Mouse (Mus musculus): ENCODE data around the gene Sel1l. TPM values are rescaled to one million over a fixed set of nuclear protein-coding genes. Genes with fewer than 3 reads are reported as not detected.
"Not testable (repeated sequence)": the region's sequence is repeated elsewhere in the genome, so short reads cannot be mapped to it uniquely, and the experiment has no call there.

Gene Sel1l
- polyA plus RNA-seq, 1 experiment from 2014 or later: 94.4 TPM

DNA sequence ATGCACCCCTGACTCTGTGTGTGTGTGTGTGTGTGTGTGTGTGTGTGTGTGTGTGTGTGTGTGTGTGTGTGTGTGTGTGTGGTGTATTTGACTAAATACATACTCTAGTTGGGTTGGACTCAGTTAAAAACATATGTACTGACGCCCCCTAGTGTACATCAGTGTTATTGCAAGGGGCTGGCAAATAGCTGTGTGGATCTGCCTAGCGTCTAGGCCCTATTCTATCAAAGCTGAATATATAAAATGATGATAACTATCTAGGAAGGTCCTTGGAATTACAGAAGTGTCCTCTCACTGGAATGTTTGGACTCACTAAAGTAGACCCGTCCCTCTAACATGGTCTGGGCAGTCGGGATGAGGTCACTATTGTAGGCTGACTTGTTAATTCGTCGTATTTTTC is 59.2 kb downstream of the Sel1l start:
- no peak for ATAC-seq (ENCODE audit: low FRiP score, low TSS enrichment)

DNA sequence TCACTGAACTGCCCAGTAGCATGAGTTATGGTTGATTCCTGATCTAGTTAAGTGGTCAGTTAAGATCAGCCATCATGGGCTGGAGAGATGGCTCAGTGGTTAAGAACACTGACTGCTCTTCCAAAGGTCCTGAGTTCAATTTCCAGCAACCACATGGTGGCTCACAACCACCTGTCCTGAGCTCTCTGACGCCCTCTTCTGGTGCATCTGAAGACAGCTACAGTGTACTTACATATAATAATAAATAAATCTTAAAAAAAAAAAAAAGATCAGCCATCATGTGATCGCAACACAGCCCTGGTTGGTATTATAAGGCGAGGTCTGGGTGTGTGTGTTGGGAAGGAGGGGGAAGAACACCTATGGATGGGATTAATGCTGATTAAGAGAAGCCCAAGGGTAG is 60.5 kb downstream of the Sel1l start:
- H3K27ac ChIP-seq (ENCODE audit: low read length); H3K4me2 ChIP-seq (replicated peaks; ENCODE audit: low read depth, low read length); H3K27me3 ChIP-seq (ENCODE audit: insufficient read depth, low read length); H3K4me3 ChIP-seq (ENCODE audit: low read length); H3K9ac ChIP-seq (replicated peaks; ENCODE audit: low read length); ATAC-seq (ENCODE audit: low FRiP score, low TSS enrichment); H3K9me3 ChIP-seq (ENCODE audit: low read length); H3K36me3 ChIP-seq (ENCODE audit: insufficient read depth, low read length); H3K4me1 ChIP-seq (ENCODE audit: insufficient read depth, low read length): not testable (repeated sequence)
- 70% methylated on average over 3 of the region's 3 CpGs for WGBS

More for the DNA sequence above, 59.2 kb downstream of the Sel1l start:
- Histone ChIP-seq H3K9me3 (ENCODE audit: low read length) (no peaks in the 10 kb centered on the region), H3K9ac (replicated peaks; ENCODE audit: low read length) (no peak overlapping the region), H3K27ac (ENCODE audit: low read length) (no peak overlapping the region), H3K4me2 (replicated peaks; ENCODE audit: low read depth, low read length) (no peak overlapping the region), H3K4me3 (ENCODE audit: low read length) (no peak overlapping the region), H3K27me3 (ENCODE audit: insufficient read depth, low read length) (0 out of 2 replicates have a peak, but pooled peaks cover 2% of the 10 kb centered on the region), H3K36me3 (ENCODE audit: insufficient read depth, low read length) (no peaks in the 10 kb centered on the region), H3K4me1 (ENCODE audit: insufficient read depth, low read length) (0 out of 2 replicates have a peak, but pooled peaks cover 3% of the 10 kb centered on the region)
- 60% methylated on average over 6 of the region's 6 CpGs for WGBS

DNA sequence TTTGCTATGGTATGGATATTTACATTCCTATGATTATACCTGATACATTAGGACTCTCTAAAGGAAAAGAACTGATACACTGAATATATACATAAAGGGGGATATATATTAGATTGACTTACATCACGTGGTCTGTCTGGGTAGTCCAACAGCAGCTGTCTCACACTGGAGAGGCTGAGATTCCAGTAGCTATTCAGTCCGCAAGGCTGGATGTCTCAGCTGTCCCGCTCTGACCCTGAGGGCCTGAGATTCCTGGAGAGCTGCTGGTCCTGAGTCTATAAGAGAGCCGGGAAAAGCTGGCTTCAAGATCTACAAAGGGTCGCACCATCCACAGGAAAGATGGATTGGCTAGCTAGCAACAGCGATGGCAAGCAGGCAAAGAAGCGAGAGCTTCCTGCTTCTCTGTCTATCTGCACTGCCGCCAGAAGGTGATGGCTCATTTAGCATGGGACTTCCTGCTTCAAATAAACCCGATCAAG is 61.0 kb downstream of the Sel1l start, which contains the start of gene Ston2:
Gene Ston2 (minus strand): TSS at position 429 of the 479 bp plus-strand sequence.
- 62% methylated on average over 9 of the region's 9 CpGs for WGBS
- Histone ChIP-seq H3K9me3 (ENCODE audit: low read length) (no peaks in the 10 kb centered on the region), H3K27me3 (ENCODE audit: insufficient read depth, low read length) (0 out of 2 replicates have a peak, but pooled peaks cover 2% of the 10 kb centered on the region), H3K4me2 (replicated peaks; ENCODE audit: low read depth, low read length) (no peak within 1 kb of the TSS), H3K4me1 (ENCODE audit: insufficient read depth, low read length) (0 out of 2 replicates have a peak, but pooled peaks cover 3% of the 10 kb centered on the region), H3K27ac (ENCODE audit: low read length) (no peak within 1 kb of the TSS), H3K4me3 (ENCODE audit: low read length) (no peak within 1 kb of the TSS), H3K36me3 (ENCODE audit: insufficient read depth, low read length) (no peaks in the 10 kb centered on the region), H3K9ac (replicated peaks; ENCODE audit: low read length) (no peak within 1 kb of the TSS)
- peak; percentile 26; the same call in 1 of the 2 replicates for ATAC-seq (ENCODE audit: low FRiP score, low TSS enrichment)

DNA sequence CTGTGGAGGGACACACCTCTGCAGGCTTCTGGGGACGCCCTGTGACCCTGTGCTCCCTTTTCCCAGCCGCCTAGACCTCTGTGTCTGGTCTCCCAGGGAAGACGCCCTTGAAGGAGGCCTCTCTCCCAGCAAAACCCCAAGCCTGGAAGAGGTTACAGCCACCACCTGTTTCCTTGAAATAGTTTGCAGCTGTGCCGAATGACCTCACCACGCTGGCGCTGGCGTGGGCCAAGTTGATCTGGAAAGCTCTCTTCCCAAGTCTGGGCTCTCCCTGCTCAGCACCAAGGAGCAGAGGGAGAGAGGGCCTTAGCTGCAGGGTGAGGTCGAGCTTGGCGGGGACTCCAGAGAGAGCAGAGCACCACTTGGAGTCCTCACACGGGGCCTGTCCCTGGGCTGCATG is 62.6 kb downstream of the Sel1l start:
- Histone ChIP-seq H3K4me1 (ENCODE audit: insufficient read depth, low read length) (no peaks in the 10 kb centered on the region), H3K4me2 (replicated peaks; ENCODE audit: low read depth, low read length) (no peak overlapping the region), H3K27ac (ENCODE audit: low read length) (no peak overlapping the region), H3K27me3 (ENCODE audit: insufficient read depth, low read length) (0 out of 2 replicates have a peak, but pooled peaks cover 2% of the 10 kb centered on the region), H3K36me3 (ENCODE audit: insufficient read depth, low read length) (no peaks in the 10 kb centered on the region), H3K9me3 (ENCODE audit: low read length) (no peaks in the 10 kb centered on the region), H3K9ac (replicated peaks; ENCODE audit: low read length) (no peak overlapping the region), H3K4me3 (ENCODE audit: low read length) (no peak overlapping the region)
- WGBS: 51% methylated on average over 10 of the region's 10 CpGs
- peak; percentile 71 for ATAC-seq (ENCODE audit: low FRiP score, low TSS enrichment)

DNA sequence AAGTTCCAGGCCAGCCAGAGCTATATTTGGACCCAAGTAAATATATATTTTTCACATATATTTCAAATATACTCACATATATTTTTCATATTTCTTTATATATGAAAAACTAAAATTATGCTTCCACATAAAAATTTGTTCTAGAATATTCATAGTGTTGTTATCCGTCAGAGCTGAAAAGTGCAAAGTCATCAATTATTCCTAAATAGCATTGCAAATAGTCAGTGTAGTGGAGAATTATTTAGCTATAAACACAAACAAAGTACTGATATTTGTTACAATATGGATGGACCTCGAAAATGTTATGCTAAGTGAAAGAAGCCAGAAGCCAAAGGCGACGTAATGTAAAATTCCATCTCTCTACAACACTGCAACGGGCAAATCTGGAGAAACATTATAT is 67.5 kb downstream of the Sel1l start:
- H3K4me1 ChIP-seq (ENCODE audit: insufficient read depth, low read length): peaks cover 13% of the 10 kb centered on the region
- no peak overlapping the region for H3K27ac ChIP-seq (ENCODE audit: low read length)
- H3K9ac ChIP-seq (replicated peaks; ENCODE audit: low read length): no peak overlapping the region
- H3K4me2 ChIP-seq (replicated peaks; ENCODE audit: low read depth, low read length): no peak overlapping the region
- no peak overlapping the region for H3K4me3 ChIP-seq (ENCODE audit: low read length)
- no peaks in the 10 kb centered on the region for H3K9me3 ChIP-seq (ENCODE audit: low read length)
- no peaks in the 10 kb centered on the region for H3K36me3 ChIP-seq (ENCODE audit: insufficient read depth, low read length)
- WGBS: 87% methylated on average over 5 of the region's 5 CpGs
- no peak for ATAC-seq (ENCODE audit: low FRiP score, low TSS enrichment)
- H3K27me3 ChIP-seq (ENCODE audit: insufficient read depth, low read length): no peaks in the 10 kb centered on the region

DNA sequence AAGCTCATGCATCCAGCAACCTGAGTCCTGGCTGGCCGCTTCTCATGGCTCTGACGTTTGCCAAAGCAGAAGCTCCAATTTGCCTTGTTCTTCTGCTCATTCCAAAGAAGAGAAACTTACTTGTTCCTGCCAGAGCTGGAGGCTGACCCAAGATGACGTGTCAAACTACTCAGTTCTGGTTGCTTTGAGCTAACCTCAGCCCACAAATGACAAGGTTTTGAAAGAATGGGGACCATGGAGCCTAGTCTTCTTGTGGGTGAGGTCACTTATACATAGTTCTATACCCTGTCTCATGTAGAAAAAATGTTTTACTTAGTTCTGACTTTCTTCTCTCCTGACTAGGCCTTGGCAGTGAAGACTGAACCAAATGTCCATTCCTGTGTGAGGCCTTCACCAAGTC is 68.4 kb downstream of the Sel1l start:
- H3K9me3 ChIP-seq (ENCODE audit: low read length): no peaks in the 10 kb centered on the region
- H3K36me3 ChIP-seq (ENCODE audit: insufficient read depth, low read length): no peaks in the 10 kb centered on the region
- ATAC-seq (ENCODE audit: low FRiP score, low TSS enrichment): no peak
- H3K9ac ChIP-seq (replicated peaks; ENCODE audit: low read length): no peak overlapping the region
- 84% methylated on average over 3 of the region's 3 CpGs for WGBS
- no peak overlapping the region for H3K4me3 ChIP-seq (ENCODE audit: low read length)
- no peak overlapping the region for H3K27ac ChIP-seq (ENCODE audit: low read length)
- H3K4me1 ChIP-seq (ENCODE audit: insufficient read depth, low read length): peaks cover 13% of the 10 kb centered on the region
- H3K27me3 ChIP-seq (ENCODE audit: insufficient read depth, low read length): no peaks in the 10 kb centered on the region
- H3K4me2 ChIP-seq (replicated peaks; ENCODE audit: low read depth, low read length): no peak overlapping the region

DNA sequence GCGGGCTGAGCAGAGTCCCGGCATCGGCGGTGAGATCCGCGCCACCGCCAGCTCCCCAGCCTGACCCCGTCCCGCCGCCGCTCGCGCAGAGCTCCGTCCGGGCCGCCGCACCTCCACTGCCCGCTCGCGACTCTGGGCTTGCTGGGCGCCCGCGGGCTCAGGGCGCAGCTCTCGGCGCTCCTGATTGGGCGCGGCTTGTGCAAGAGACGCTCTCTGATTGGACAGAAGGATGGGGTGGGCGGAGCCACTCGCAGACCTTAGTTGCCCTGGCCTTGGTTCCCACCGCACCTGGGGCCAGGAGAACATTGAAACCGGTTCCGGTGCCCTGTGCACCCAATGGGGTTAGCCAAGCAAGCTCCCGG is 70.0 kb downstream of the Sel1l start:
- H3K4me2 ChIP-seq (replicated peaks; ENCODE audit: low read depth, low read length): peak overlapping the region; percentile 91
- H3K4me3 ChIP-seq (ENCODE audit: low read length): peak overlapping the region; percentile 64
- H3K4me1 ChIP-seq (ENCODE audit: insufficient read depth, low read length): peaks cover 13% of the 10 kb centered on the region
- H3K36me3 ChIP-seq (ENCODE audit: insufficient read depth, low read length): no peaks in the 10 kb centered on the region
- H3K27ac ChIP-seq (ENCODE audit: low read length): peak overlapping the region; percentile 56
- peak; percentile 95 for ATAC-seq (ENCODE audit: low FRiP score, low TSS enrichment)
- no peaks in the 10 kb centered on the region for H3K27me3 ChIP-seq (ENCODE audit: insufficient read depth, low read length)
- H3K9me3 ChIP-seq (ENCODE audit: low read length): no peaks in the 10 kb centered on the region
- H3K9ac ChIP-seq (replicated peaks; ENCODE audit: low read length): peak overlapping the region; percentile 69
- WGBS: 1% methylated on average over 33 of the region's 35 CpGs

DNA sequence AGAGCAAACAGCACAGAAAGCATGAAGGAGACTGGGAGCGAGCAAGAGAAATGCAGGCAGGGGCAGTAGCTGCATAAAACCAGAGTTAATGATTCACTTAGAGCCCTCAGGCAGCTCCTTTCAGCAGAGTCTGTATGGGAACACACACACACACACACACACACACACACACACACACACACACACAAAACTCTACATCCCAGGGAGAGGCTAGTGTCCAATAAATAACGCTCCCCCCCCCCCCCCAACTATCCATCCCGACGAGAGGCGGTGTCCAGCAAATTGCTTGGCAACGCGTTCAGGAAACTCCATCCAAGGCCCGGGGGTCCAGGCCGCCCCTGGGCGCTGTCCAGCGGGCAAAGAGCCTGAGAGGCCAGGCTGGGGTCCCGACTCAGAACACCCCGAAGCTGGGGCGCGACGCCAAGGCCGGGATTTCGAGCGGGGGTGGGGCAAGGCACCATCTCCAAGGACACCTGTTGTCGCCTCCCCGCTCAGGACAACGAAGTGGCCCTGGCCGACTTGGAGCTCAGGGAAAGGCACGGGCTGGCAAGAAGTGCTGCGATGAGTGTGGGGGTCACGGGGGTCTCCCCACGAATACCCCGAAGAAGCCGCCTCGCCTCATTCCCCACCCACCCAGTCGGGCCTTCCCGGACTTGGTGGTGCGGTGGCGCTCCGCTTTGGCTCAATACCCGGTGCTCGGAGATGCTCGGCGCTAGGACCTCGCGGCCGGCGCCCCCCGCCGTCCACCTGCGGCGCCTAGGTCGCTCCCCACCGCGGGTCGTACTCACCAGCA is 70.5 kb downstream of the Sel1l start:
- no peaks in the 10 kb centered on the region for H3K9me3 ChIP-seq (ENCODE audit: low read length)
- H3K36me3 ChIP-seq (ENCODE audit: insufficient read depth, low read length): no peaks in the 10 kb centered on the region
- H3K4me1 ChIP-seq (ENCODE audit: insufficient read depth, low read length): peaks cover 13% of the 10 kb centered on the region
- ATAC-seq (ENCODE audit: low FRiP score, low TSS enrichment): peak; percentile 87
- H3K27me3 ChIP-seq (ENCODE audit: insufficient read depth, low read length): no peaks in the 10 kb centered on the region
- H3K4me2 ChIP-seq (replicated peaks; ENCODE audit: low read depth, low read length): peak overlapping the region; percentile 91
- WGBS: under 1% methylated on average over 50 of the region's 51 CpGs
- peak overlapping the region; percentile 57 for H3K27ac ChIP-seq (ENCODE audit: low read length)
- H3K4me3 ChIP-seq (ENCODE audit: low read length): peak overlapping the region; percentile 64
- H3K9ac ChIP-seq (replicated peaks; ENCODE audit: low read length): peak overlapping the region; percentile 69

DNA sequence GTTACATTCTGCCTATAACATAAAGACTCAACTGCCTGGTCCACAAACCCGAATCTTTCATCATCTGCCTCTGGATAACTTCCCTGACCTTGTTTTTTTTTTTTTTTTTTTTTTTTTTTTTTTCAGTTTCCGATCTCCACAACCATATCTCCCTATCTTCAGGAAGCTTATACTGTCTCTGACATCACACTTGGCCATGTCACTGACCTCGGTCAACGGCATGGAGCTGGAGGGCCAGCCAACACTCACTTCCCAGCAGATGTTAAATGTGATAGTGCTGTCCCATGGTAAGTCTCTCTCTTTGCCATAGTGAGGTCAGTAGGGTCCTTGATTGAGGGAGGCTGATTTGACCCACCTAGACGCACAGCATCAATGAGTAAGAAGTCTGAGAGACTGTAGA is 72.6 kb downstream of the Sel1l start:
- H3K36me3 ChIP-seq (ENCODE audit: insufficient read depth, low read length): no peaks in the 10 kb centered on the region
- no peak overlapping the region for H3K9ac ChIP-seq (replicated peaks; ENCODE audit: low read length)
- H3K27me3 ChIP-seq (ENCODE audit: insufficient read depth, low read length): no peaks in the 10 kb centered on the region
- H3K4me3 ChIP-seq (ENCODE audit: low read length): no peak overlapping the region
- WGBS: 64% methylated on average over 5 of the region's 5 CpGs
- H3K4me1 ChIP-seq (ENCODE audit: insufficient read depth, low read length): peaks cover 13% of the 10 kb centered on the region
- no peak for ATAC-seq (ENCODE audit: low FRiP score, low TSS enrichment)
- H3K4me2 ChIP-seq (replicated peaks; ENCODE audit: low read depth, low read length): no peak overlapping the region
- no peaks in the 10 kb centered on the region for H3K9me3 ChIP-seq (ENCODE audit: low read length)
- no peak overlapping the region for H3K27ac ChIP-seq (ENCODE audit: low read length)

DNA sequence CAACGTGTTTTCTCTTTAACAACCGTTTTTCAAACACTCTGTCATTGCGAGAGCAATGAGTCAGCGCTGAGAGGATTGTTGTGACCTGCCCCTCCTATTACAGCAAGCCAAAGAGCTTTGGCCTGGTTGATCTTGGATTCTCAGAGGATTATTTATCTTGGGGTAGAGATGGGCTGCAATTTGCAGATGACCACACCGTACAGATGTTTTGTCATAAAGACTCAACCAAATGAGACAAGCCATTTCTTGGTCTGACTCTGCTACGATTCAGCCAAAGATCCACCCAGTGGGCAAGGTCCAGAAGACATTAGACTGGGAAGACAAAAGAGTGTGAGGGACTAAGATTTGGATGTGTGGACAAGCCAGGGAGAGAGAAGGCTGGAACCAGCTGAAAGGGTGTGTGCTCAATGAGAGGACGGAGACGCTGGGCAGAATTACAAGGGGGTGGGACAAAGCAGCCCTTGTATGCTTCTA is 74.1 kb downstream of the Sel1l start:
- 62% methylated on average over 8 of the region's 8 CpGs for WGBS
- ATAC-seq (ENCODE audit: low FRiP score, low TSS enrichment): no peak

More for the DNA sequence above, 74.1 kb downstream of the Sel1l start:
- Histone ChIP-seq H3K4me3 (ENCODE audit: low read length) (no peak overlapping the region), H3K4me1 (ENCODE audit: insufficient read depth, low read length) (peaks cover 13% of the 10 kb centered on the region), H3K4me2 (replicated peaks; ENCODE audit: low read depth, low read length) (no peak overlapping the region), H3K36me3 (ENCODE audit: insufficient read depth, low read length) (no peaks in the 10 kb centered on the region), H3K27ac (ENCODE audit: low read length) (no peak overlapping the region), H3K9me3 (ENCODE audit: low read length) (no peaks in the 10 kb centered on the region), H3K27me3 (ENCODE audit: insufficient read depth, low read length) (no peaks in the 10 kb centered on the region), H3K9ac (replicated peaks; ENCODE audit: low read length) (no peak overlapping the region)
